Mouse (Mus musculus): Measurements from ENCODE around the gene Asxl2. TPM values are rescaled to one million over a fixed set of nuclear protein-coding genes. Genes with fewer than 3 reads are reported as not detected.
A peak's percentile ranks its signal among the peaks of the same experiment; 100 is the strongest.
"Not testable (repeated sequence)": the region's sequence is repeated elsewhere in the genome, so short reads cannot be mapped to it uniquely, and the experiment has no call there.

Gene Asxl2
- polyA plus RNA-seq, 1 experiment from 2014 or later = 11.8 TPM

DNA sequence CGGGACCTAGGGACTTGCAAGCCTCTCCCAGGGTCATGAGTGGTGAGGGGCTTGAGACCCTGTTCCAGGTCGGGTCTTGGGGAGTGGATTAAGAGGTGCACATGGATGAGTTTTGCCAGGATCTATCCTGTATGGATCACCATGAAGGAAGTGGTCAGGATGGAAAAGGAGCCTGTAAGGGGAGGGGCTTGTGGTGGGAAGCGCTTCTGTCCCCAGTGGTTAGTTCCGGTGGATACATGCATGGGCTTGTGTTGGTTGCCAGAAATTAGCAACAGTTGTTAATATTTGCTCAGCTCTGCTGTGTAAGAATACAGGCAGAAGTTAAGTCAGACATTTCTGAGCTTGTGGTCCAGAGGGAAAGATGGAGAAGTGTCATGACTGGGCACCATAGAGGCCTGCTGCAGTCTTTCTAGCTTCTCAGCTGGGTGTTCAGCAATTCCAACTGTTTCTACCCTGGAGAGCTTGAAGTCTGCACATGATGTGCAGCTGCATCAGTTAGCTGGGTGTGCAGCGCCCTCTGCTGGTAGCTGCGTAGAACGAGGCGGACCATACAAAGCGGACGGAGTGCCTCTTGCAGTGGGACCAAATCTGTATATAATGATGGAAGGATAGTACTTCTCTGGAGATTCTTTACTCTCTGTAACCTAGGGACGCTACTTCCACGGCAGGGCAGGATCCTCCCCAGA lies 35.9 kb upstream of the Asxl2 start:
- H3K4me2 ChIP-seq (replicated peaks) = no peak overlapping the region
- ATAC-seq (ENCODE audit: low FRiP score) (peak; percentile 75), DNase-seq (ENCODE audit: low spot score) (peak; percentile 85)
- peaks cover 91% of the 10 kb centered on the region for H3K36me3 ChIP-seq (replicated peaks; ENCODE audit: control insufficient read depth, insufficient read depth)
- no peaks in the 10 kb centered on the region for H3K9me3 ChIP-seq (ENCODE audit: control insufficient read depth, low read length)
- no peaks in the 10 kb centered on the region for H3K27me3 ChIP-seq (ENCODE audit: control insufficient read depth, insufficient read depth, low read length)
- no peak overlapping the region for H3K27ac ChIP-seq
- H3K4me3 ChIP-seq (replicated peaks; ENCODE audit: low read length) = no peak overlapping the region
- WGBS = 30% methylated on average over 12 of the region's 12 CpGs
- H3K9ac ChIP-seq = no peak overlapping the region
- 0 out of 2 replicates have a peak, but pooled peaks cover 5% of the 10 kb centered on the region for H3K4me1 ChIP-seq (replicated peaks; ENCODE audit: control insufficient read depth, insufficient read depth, low read length)

GRCm38 (mm10) chr12:3391276-3391675 lies 35.4 kb upstream of the Asxl2 start:
- ATAC-seq (ENCODE audit: low FRiP score) (no peak; the same call in 1 of the 2 replicates), DNase-seq (ENCODE audit: low spot score) (no peak)
- 79% methylated on average over 1 of the region's 1 CpGs for WGBS
- no peak overlapping the region for H3K9ac ChIP-seq
- H3K27me3 ChIP-seq (ENCODE audit: control insufficient read depth, insufficient read depth, low read length) = no peaks in the 10 kb centered on the region
- H3K4me3 ChIP-seq (replicated peaks; ENCODE audit: low read length) = no peak overlapping the region
- H3K4me2 ChIP-seq (replicated peaks) = no peak overlapping the region
- H3K9me3 ChIP-seq (ENCODE audit: control insufficient read depth, low read length) = no peaks in the 10 kb centered on the region
- H3K36me3 ChIP-seq (replicated peaks; ENCODE audit: control insufficient read depth, insufficient read depth) = peaks cover 87% of the 10 kb centered on the region
- H3K27ac ChIP-seq = no peak overlapping the region
- no peaks in the 10 kb centered on the region for H3K4me1 ChIP-seq (replicated peaks; ENCODE audit: control insufficient read depth, insufficient read depth, low read length)

DNA sequence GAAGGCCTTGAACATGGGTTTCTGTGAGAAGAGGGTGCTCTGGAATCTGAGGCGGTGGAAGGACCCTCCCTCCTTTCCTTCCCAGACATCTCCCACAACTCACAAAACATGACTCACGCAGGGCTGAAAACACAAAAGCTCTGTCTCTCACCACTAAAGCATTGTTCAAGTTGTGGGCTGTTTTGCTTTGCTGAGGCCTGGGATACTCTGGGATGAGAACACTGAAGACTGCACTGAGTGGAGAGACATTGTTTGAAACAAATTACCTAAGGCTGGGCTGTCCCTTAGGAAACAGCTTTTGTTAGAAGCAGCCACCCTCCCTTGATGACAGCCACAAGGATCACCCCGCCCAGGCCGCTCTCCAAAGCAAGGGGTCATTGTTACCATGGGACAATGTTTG lies 33.5 kb upstream of the Asxl2 start:
- Histone ChIP-seq H3K4me3 (replicated peaks; ENCODE audit: low read length) (no peak overlapping the region), H3K9me3 (ENCODE audit: control insufficient read depth, low read length) (no peaks in the 10 kb centered on the region), H3K4me1 (replicated peaks; ENCODE audit: control insufficient read depth, insufficient read depth, low read length) (no peaks in the 10 kb centered on the region), H3K27me3 (ENCODE audit: control insufficient read depth, insufficient read depth, low read length) (no peaks in the 10 kb centered on the region), H3K4me2 (replicated peaks) (no peak overlapping the region), H3K9ac (no peak overlapping the region), H3K27ac (no peak overlapping the region), H3K36me3 (replicated peaks; ENCODE audit: control insufficient read depth, insufficient read depth) (peaks cover 81% of the 10 kb centered on the region)
- ATAC-seq (ENCODE audit: low FRiP score) = no peak
- WGBS = 62% methylated on average over 4 of the region's 4 CpGs
- no peak for DNase-seq (ENCODE audit: low spot score)

GRCm38 (mm10) chr12:3396931-3397330 lies 29.7 kb upstream of the Asxl2 start:
- Histone ChIP-seq H3K27ac (no peak overlapping the region), H3K27me3 (ENCODE audit: control insufficient read depth, insufficient read depth, low read length) (no peaks in the 10 kb centered on the region), H3K9me3 (ENCODE audit: control insufficient read depth, low read length) (no peaks in the 10 kb centered on the region), H3K4me2 (replicated peaks) (no peak overlapping the region), H3K9ac (no peak overlapping the region), H3K4me1 (replicated peaks; ENCODE audit: control insufficient read depth, insufficient read depth, low read length) (no peaks in the 10 kb centered on the region), H3K36me3 (replicated peaks; ENCODE audit: control insufficient read depth, insufficient read depth) (peaks cover 78% of the 10 kb centered on the region), H3K4me3 (replicated peaks; ENCODE audit: low read length) (no peak overlapping the region)
- DNase-seq (ENCODE audit: low spot score) (no peak), ATAC-seq (ENCODE audit: low FRiP score) (no peak)
- 93% methylated on average over 8 of the region's 8 CpGs for WGBS

DNA sequence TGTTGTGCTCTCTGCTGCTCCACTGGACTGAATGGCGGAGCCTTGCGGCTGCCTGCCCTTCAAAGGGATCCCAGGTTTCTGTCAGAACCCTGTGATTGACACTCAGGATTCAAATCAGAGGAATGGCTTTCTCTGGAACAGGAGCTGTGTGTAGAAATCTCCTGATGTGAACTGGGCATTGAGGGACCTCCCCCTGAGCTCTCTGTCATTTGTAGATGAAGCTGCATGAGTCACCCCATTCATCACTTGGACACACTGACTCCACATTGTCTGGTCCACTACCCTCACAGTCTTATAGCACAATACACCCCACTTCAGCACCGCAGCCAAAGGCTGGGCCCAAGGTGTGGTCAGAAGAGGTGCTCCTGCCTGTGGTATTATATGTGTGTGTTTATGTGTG lies 21.0 kb upstream of the Asxl2 start:
- DNase-seq (ENCODE audit: low spot score); H3K4me3 ChIP-seq (replicated peaks; ENCODE audit: low read length): not testable (repeated sequence)

DNA sequence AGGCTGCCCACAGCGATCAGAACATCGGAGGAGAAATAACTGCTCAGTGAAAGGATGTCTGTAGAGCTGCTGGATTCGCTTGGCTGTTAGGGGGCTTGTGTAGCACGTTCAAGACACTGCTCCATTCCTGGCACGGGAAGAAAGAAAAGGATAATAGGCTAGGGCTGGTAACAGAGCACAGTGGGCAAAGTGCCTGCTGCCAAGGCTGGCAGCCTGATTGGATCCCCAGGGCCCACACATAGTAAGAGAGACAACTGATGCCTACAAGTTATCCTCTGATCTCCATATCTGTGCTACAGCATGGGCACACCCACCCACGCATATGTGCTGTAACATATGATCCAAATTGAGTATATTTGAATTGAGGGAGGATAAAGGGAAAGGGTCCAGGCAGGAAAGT lies 20.1 kb upstream of the Asxl2 start:
- Histone ChIP-seq H3K27ac (no peak overlapping the region), H3K4me1 (replicated peaks; ENCODE audit: control insufficient read depth, insufficient read depth, low read length) (no peaks in the 10 kb centered on the region), H3K4me3 (replicated peaks; ENCODE audit: low read length) (no peak overlapping the region), H3K27me3 (ENCODE audit: control insufficient read depth, insufficient read depth, low read length) (no peaks in the 10 kb centered on the region), H3K36me3 (replicated peaks; ENCODE audit: control insufficient read depth, insufficient read depth) (peaks cover 51% of the 10 kb centered on the region), H3K9ac (no peak overlapping the region), H3K9me3 (ENCODE audit: control insufficient read depth, low read length) (no peaks in the 10 kb centered on the region), H3K4me2 (replicated peaks) (no peak overlapping the region)
- DNase-seq (ENCODE audit: low spot score) (no peak), ATAC-seq (ENCODE audit: low FRiP score) (no peak)
- WGBS = 85% methylated on average over 6 of the region's 6 CpGs

More for the DNA sequence above, 21.0 kb upstream of the Asxl2 start:
- WGBS = 51% methylated on average over 3 of the region's 3 CpGs
- H3K4me2 ChIP-seq (replicated peaks); H3K9me3 ChIP-seq (ENCODE audit: control insufficient read depth, low read length); H3K4me1 ChIP-seq (replicated peaks; ENCODE audit: control insufficient read depth, insufficient read depth, low read length); H3K27ac ChIP-seq; H3K27me3 ChIP-seq (ENCODE audit: control insufficient read depth, insufficient read depth, low read length); H3K9ac ChIP-seq: not testable (repeated sequence)
- peaks cover 60% of the 10 kb centered on the region for H3K36me3 ChIP-seq (replicated peaks; ENCODE audit: control insufficient read depth, insufficient read depth)
- ATAC-seq (ENCODE audit: low FRiP score) = peak; percentile 15; the same call in 1 of the 2 replicates

GRCm38 (mm10) chr12:3414956-3415355 lies 11.7 kb upstream of the Asxl2 start:
- Histone ChIP-seq H3K4me1 (replicated peaks; ENCODE audit: control insufficient read depth, insufficient read depth, low read length) (no peaks in the 10 kb centered on the region), H3K36me3 (replicated peaks; ENCODE audit: control insufficient read depth, insufficient read depth) (no peaks in the 10 kb centered on the region), H3K4me2 (replicated peaks) (no peak overlapping the region), H3K4me3 (replicated peaks; ENCODE audit: low read length) (no peak overlapping the region), H3K27me3 (ENCODE audit: control insufficient read depth, insufficient read depth, low read length) (no peaks in the 10 kb centered on the region), H3K27ac (no peak overlapping the region), H3K9me3 (ENCODE audit: control insufficient read depth, low read length) (no peaks in the 10 kb centered on the region), H3K9ac (no peak overlapping the region)
- no peak for ATAC-seq (ENCODE audit: low FRiP score)
- no peak for DNase-seq (ENCODE audit: low spot score)
- 90% methylated on average over 4 of the region's 4 CpGs for WGBS

DNA sequence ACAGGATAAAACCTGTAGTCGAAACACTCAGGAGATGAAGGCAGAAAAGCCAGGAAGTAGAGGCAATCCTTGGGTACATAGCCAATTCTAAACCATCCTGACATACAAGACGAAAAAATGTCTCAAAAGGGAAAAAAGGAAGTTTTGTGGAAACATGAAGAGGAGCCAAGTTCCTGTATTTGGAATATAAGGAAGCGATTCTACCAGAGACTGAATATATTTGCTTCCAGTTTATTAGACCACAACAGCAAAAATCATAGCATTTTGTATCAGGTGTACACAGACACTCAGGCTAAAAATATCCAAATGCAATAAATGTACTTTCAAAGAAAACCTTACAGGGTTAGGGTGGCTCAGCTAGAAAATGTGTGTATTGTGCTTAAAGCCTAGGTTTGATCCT lies 7.9 kb upstream of the Asxl2 start:
- no peak overlapping the region for H3K9ac ChIP-seq
- WGBS = 96% methylated on average over 3 of the region's 3 CpGs
- no peak for DNase-seq (ENCODE audit: low spot score)

DNA sequence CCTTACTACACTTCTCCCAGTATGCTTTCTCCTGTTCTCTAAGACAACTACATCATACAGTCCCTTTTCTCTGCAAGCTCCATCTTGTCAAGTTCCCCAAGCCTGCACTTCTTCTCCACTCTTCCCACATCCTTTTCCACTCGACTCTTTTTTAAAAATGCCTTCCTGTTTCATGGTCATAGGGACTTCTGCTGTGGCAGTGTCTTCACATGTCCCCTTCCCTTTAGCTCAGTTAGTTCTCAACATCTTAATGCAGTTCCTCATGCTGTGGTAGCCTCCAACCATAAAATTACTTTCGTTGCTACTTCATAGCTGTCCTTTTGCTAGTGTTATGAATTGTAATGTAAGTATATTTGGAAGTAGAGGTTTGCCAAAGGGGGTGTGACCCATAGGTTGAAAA lies 6.1 kb upstream of the Asxl2 start:
- Histone ChIP-seq H3K9me3 (ENCODE audit: control insufficient read depth, low read length) (no peaks in the 10 kb centered on the region), H3K4me2 (replicated peaks) (no peak overlapping the region), H3K4me1 (replicated peaks; ENCODE audit: control insufficient read depth, insufficient read depth, low read length) (peaks cover 11% of the 10 kb centered on the region), H3K27me3 (ENCODE audit: control insufficient read depth, insufficient read depth, low read length) (no peaks in the 10 kb centered on the region), H3K4me3 (replicated peaks; ENCODE audit: low read length) (no peak overlapping the region), H3K9ac (no peak overlapping the region), H3K36me3 (replicated peaks; ENCODE audit: control insufficient read depth, insufficient read depth) (no peaks in the 10 kb centered on the region), H3K27ac (no peak overlapping the region)
- DNase-seq (ENCODE audit: low spot score) (no peak), ATAC-seq (ENCODE audit: low FRiP score) (no peak)
- 97% methylated on average over 2 of the region's 2 CpGs for whole genome bisulfite sequencing

More for the DNA sequence above, 7.9 kb upstream of the Asxl2 start:
- H3K27ac ChIP-seq = no peak overlapping the region
- no peak overlapping the region for H3K4me2 ChIP-seq (replicated peaks)
- ATAC-seq (ENCODE audit: low FRiP score) = no peak
- H3K27me3 ChIP-seq (ENCODE audit: control insufficient read depth, insufficient read depth, low read length) = no peaks in the 10 kb centered on the region
- H3K36me3 ChIP-seq (replicated peaks; ENCODE audit: control insufficient read depth, insufficient read depth) = no peaks in the 10 kb centered on the region
- H3K4me1 ChIP-seq (replicated peaks; ENCODE audit: control insufficient read depth, insufficient read depth, low read length) = no peaks in the 10 kb centered on the region
- H3K9me3 ChIP-seq (ENCODE audit: control insufficient read depth, low read length) = no peaks in the 10 kb centered on the region
- H3K4me3 ChIP-seq (replicated peaks; ENCODE audit: low read length) = no peak overlapping the region

- H3K4me2 ChIP-seq (replicated peaks) = no peak overlapping the region
- no peaks in the 10 kb centered on the region for H3K27me3 ChIP-seq (ENCODE audit: control insufficient read depth, insufficient read depth, low read length)
- peaks cover 14% of the 10 kb centered on the region for H3K4me1 ChIP-seq (replicated peaks; ENCODE audit: control insufficient read depth, insufficient read depth, low read length)
- H3K36me3 ChIP-seq (replicated peaks; ENCODE audit: control insufficient read depth, insufficient read depth) = no peaks in the 10 kb centered on the region
- WGBS = 100% methylated on average over 1 of the region's 1 CpGs
- no peak for DNase-seq (ENCODE audit: low spot score)
- no peak for ATAC-seq (ENCODE audit: low FRiP score)
- no peaks in the 10 kb centered on the region for H3K9me3 ChIP-seq (ENCODE audit: control insufficient read depth, low read length)
- H3K9ac ChIP-seq = no peak overlapping the region
- H3K27ac ChIP-seq = no peak overlapping the region
- H3K4me3 ChIP-seq (replicated peaks; ENCODE audit: low read length) = no peak overlapping the region
These were observed 3.9 kb upstream of the Asxl2 start for GRCm38 (mm10) chr12:3422786-3423185.
